In genomic region chr2:173289928-173290327, GRCm38 (mm10) we compare ENCODE assay signal across 26 mouse cellular contexts. TPM values are rescaled to one million over a fixed set of nuclear protein-coding genes. Genes with fewer than 3 reads are reported as not detected.
A peak's percentile ranks its signal among the peaks of the same experiment; 100 is the strongest.
DNase-seq lines count a peak whose midpoint lies in the region; ATAC-seq and TF ChIP-seq lines count a peak whose summit lies in the region.
"Had no signal": no experiment of that assay in that cellular context is flagged by ENCODE, and none has a peak within 500 bp of the region (broad histone marks: within the 10 kb centered on the region; RNA-seq: fewer than 3 reads in every experiment).

No protein-coding gene starts in this region.

- no peak overlapping the region for H3K4me3 ChIP-seq in ES-Bruce4 (ENCODE audit: low read depth, low read length)
- H3K4me3 ChIP-seq in lung, embryonic 16.5 days (ENCODE audit: low read length): no peak overlapping the region
- H3K4me3 ChIP-seq in limb, embryonic 10.5 days: no peak overlapping the region
- H3K4me3 ChIP-seq: embryonic facial prominence, embryonic 10.5 days; embryonic facial prominence, embryonic 15.5 days; forebrain, embryonic 13.5 days; heart, embryonic 10.5 days; hindbrain, embryonic 12.5 days; liver, embryonic 12.5 days; midbrain, embryonic 13.5 days had no signal

- WGBS in lung, embryonic 16.5 days: 49% methylated on average over 3 of the region's 3 CpGs
- WGBS in limb, embryonic 10.5 days: 38% methylated on average over 3 of the region's 3 CpGs

- no peak overlapping the region for H3K27ac ChIP-seq in ES-Bruce4 (ENCODE audit: insufficient read depth, low read length)
- H3K27ac ChIP-seq in lung, embryonic 16.5 days (ENCODE audit: low read length): no peak overlapping the region
- no peak overlapping the region for H3K27ac ChIP-seq in limb, embryonic 10.5 days
- H3K27ac ChIP-seq: embryonic facial prominence, embryonic 10.5 days; embryonic facial prominence, embryonic 15.5 days; forebrain, embryonic 13.5 days; heart, embryonic 10.5 days; hindbrain, embryonic 12.5 days; kidney, postnatal 0 days; liver, embryonic 12.5 days; midbrain, embryonic 13.5 days had no signal

- no peak overlapping the region for H3K4me2 ChIP-seq in lung, embryonic 16.5 days (ENCODE audit: low read depth, low read length)
- H3K4me2 ChIP-seq: embryonic facial prominence, embryonic 15.5 days; forebrain, embryonic 13.5 days; hindbrain, embryonic 12.5 days; liver, embryonic 12.5 days; midbrain, embryonic 13.5 days had no signal

- H3K36me3 ChIP-seq in ES-Bruce4 (ENCODE audit: control insufficient read depth, insufficient read depth, low read length, poor library complexity, severe bottlenecking): no peaks in the 10 kb centered on the region
- H3K36me3 ChIP-seq in lung, embryonic 16.5 days (ENCODE audit: control insufficient read depth, insufficient read depth, low read length): no peaks in the 10 kb centered on the region
- H3K36me3 ChIP-seq in limb, embryonic 10.5 days: no peaks in the 10 kb centered on the region
- H3K36me3 ChIP-seq: embryonic facial prominence, embryonic 10.5 days; embryonic facial prominence, embryonic 15.5 days; heart, embryonic 10.5 days; hindbrain, embryonic 12.5 days; liver, embryonic 12.5 days; midbrain, embryonic 13.5 days had no signal

- H3K4me1 ChIP-seq in ES-Bruce4 (ENCODE audit: control insufficient read depth, insufficient read depth, low read length): peaks cover 2% of the 10 kb centered on the region
- H3K4me1 ChIP-seq in lung, embryonic 16.5 days (replicated peaks; ENCODE audit: control insufficient read depth, insufficient read depth, low read length): peaks cover 8% of the 10 kb centered on the region; the same call in 1 of the 2 replicates
- H3K4me1 ChIP-seq in limb, embryonic 10.5 days: no peaks in the 10 kb centered on the region
- H3K4me1 ChIP-seq: embryonic facial prominence, embryonic 10.5 days; forebrain, embryonic 13.5 days; heart, embryonic 10.5 days; hindbrain, embryonic 12.5 days; liver, embryonic 12.5 days; midbrain, embryonic 13.5 days had no signal

- TF ChIP-seq CTCF in ES-Bruce4 (IDR thresholded peaks at IDR 0.05; ENCODE audit: low read depth, low read length): no peak

- TF ChIP-seq EP300 in ES-Bruce4 (IDR thresholded peaks at IDR 0.05; ENCODE audit: insufficient read depth, low read depth, low read length): no peak

- no peaks in the 10 kb centered on the region for H3K9me3 ChIP-seq in ES-Bruce4 (replicated peaks; ENCODE audit: control insufficient read depth, insufficient read depth, low read length, poor library complexity, severe bottlenecking)
- no peaks in the 10 kb centered on the region for H3K9me3 ChIP-seq in lung, embryonic 16.5 days (ENCODE audit: control insufficient read depth, low read length)
- H3K9me3 ChIP-seq in limb, embryonic 10.5 days (replicated peaks): no peaks in the 10 kb centered on the region
- H3K9me3 ChIP-seq: embryonic facial prominence, embryonic 10.5 days; embryonic facial prominence, embryonic 15.5 days; forebrain, embryonic 13.5 days; heart, embryonic 10.5 days; hindbrain, embryonic 12.5 days; liver, embryonic 12.5 days; midbrain, embryonic 13.5 days had no signal

- H3K27me3 ChIP-seq in ES-Bruce4 (ENCODE audit: control insufficient read depth, insufficient read depth, low read length, poor library complexity, severe bottlenecking): no peaks in the 10 kb centered on the region
- H3K27me3 ChIP-seq in lung, embryonic 16.5 days (ENCODE audit: control insufficient read depth, insufficient read depth, low read depth, low read length): no peaks in the 10 kb centered on the region
- H3K27me3 ChIP-seq in limb, embryonic 10.5 days (ENCODE audit: low read depth, poor library complexity, severe bottlenecking): no peaks in the 10 kb centered on the region
- H3K27me3 ChIP-seq: embryonic facial prominence, embryonic 15.5 days; forebrain, embryonic 13.5 days; hindbrain, embryonic 12.5 days; liver, embryonic 12.5 days; midbrain, embryonic 13.5 days had no signal

- DNase-seq in kidney, postnatal 10 days: peak; percentile 59
- no peak for DNase-seq in kidney, adult 18-20 months
- DNase-seq in lung, postnatal 36 days: peak; percentile 64
- DNase-seq in limb, embryonic 10.5 days (ENCODE audit: low spot score): no peak
- DNase-seq in layer of hippocampus, adult 8-10 months (ENCODE audit: low spot score in 2 of 2): no peak
- no peak for DNase-seq in Muller cell, postnatal 12 days (ENCODE audit: inconsistent ontology term)
- DNase-seq: adrenal gland, adult 8-10 months; cerebellum, adult 2 months; cerebellum, postnatal 25 days; gastrocnemius, postnatal 14 days; heart, adult 11 months; heart, postnatal 36 days; liver, postnatal 0 days; thymus, postnatal 25 days had no signal

- peak; percentile 83 for ATAC-seq in lung, embryonic 16.5 days (ENCODE audit: low read depth)
- ATAC-seq: activated CD4-positive, CD25-positive, alpha-beta regulatory T cell, adult 4 months; forebrain, embryonic 13.5 days; intestine, postnatal 0 days; liver, embryonic 12.5 days; liver, postnatal 0 days; midbrain, embryonic 13.5 days had no signal

- H3K9ac ChIP-seq in ES-Bruce4 (ENCODE audit: low read depth, poor library complexity, severe bottlenecking): 0 out of 2 replicates have a peak overlapping the region, but pooled peaks have one; percentile 14
- no peak overlapping the region for H3K9ac ChIP-seq in lung, embryonic 16.5 days (ENCODE audit: low read length)
- H3K9ac ChIP-seq: embryonic facial prominence, embryonic 15.5 days; forebrain, embryonic 13.5 days; hindbrain, embryonic 12.5 days; liver, embryonic 12.5 days; liver, postnatal 0 days; midbrain, embryonic 13.5 days had no signal

- no peak for TF ChIP-seq POLR2A in ES-Bruce4 (IDR thresholded peaks at IDR 0.05; ENCODE audit: insufficient read depth, low read length)

RNA-seq across cellular contexts. Expression of gene Pmepa1, which starts 13.6 kb away (rescaled TPM):
- 25.1 and 28.5 TPM in 2 replicates for polyA plus RNA-seq in ES-Bruce4 (2011; ENCODE audit: insufficient read depth, insufficient read length, low read depth, missing spikeins)
- 7.0 and 7.5 TPM in 2 replicates for polyA plus RNA-seq in lung, embryonic 16.5 days (2015; fragmentation: Nextera tagmentation; extraction: Ambion mirVana)
- polyA plus RNA-seq in limb, embryonic 10.5 days (2016; fragmentation: Nextera tagmentation; extraction: Ambion mirVana): 1.1 and 2.0 TPM in 2 replicates
- 10 to 100 TPM; 15.0 to 37.8 (median 25.3) TPM for total RNA-seq in layer of hippocampus, adult 8-10 months (2022)

Comparison
In these comparisons a context has a peak if more than half of its experiments do, and no peak if none do; other contexts are left out.
1. DNase-seq: peak in kidney, postnatal 10 days (single experiment) and lung, postnatal 36 days (single experiment); none in kidney, adult 18-20 months (single experiment), limb, embryonic 10.5 days (single experiment), layer of hippocampus, adult 8-10 months (0 of 2) and Muller cell, postnatal 12 days (single experiment).